Mouse (Mus musculus) stomach, embryonic 14.5 days (tissue): Measurements from ENCODE around the gene Hspa4. TPM values are rescaled to one million over a fixed set of nuclear protein-coding genes. Genes with fewer than 3 reads are reported as not detected.

Experiments
- ATAC-seq: fragments of 200-750 bp; cut with Nextera tagmentation; 2 replicates; pipeline ENCODE4 v1.8.0; 2017; ENCODE audit warnings: low read depth, moderate TSS enrichment; ENCODE audit not compliant: insufficient number of reproducible peaks, insufficient read depth, low FRiP score
- H3K27ac ChIP-seq: fragments of 300-500 bp; sonication (generic); 2 replicates; pipeline ENCODE4 v1.5.1; 2014; ENCODE audit warnings: mild to moderate bottlenecking, low read length, moderate library complexity, mixed read lengths
- H3K27me3 ChIP-seq: fragments of 300-500 bp; sonication (generic); 2 replicates; pipeline ENCODE4 v1.6.1; 2014; ENCODE audit warnings: low read length, control low read depth, mixed read lengths; ENCODE audit not compliant: control insufficient read depth, insufficient read depth
- H3K36me3 ChIP-seq: fragments of 300-500 bp; sonication (generic); 2 replicates; pipeline ENCODE4 v1.6.1; 2014; ENCODE audit warnings: mild to moderate bottlenecking, control low read depth, low read length, moderate library complexity, mixed read lengths; ENCODE audit not compliant: control insufficient read depth, insufficient read depth
- H3K4me1 ChIP-seq: fragments of 300-500 bp; sonication (generic); 2 replicates; pipeline ENCODE4 v1.6.1; 2014; ENCODE audit warnings: low read length, control low read depth, mixed read lengths; ENCODE audit not compliant: control insufficient read depth, insufficient read depth
- H3K4me2 ChIP-seq: fragments of 300-500 bp; sonication (generic); replicated peaks from 2 replicates; pipeline ENCODE4 v1.6.1; 2014; ENCODE audit warnings: low read depth, low read length, control low read depth
- H3K4me3 ChIP-seq: fragments of 300-500 bp; sonication (generic); 2 replicates; pipeline ENCODE4 v1.5.1; 2014; ENCODE audit warnings: low read depth, low read length, control low read depth
- H3K9ac ChIP-seq: fragments of 300-500 bp; sonication (generic); replicated peaks from 2 replicates; pipeline ENCODE4 v1.6.1; 2014; ENCODE audit warnings: low read depth, mild to moderate bottlenecking, control low read depth, low read length, moderate library complexity, mixed read lengths
- H3K9me3 ChIP-seq: fragments of 300-500 bp; sonication (generic); 2 replicates; pipeline ENCODE4 v1.6.1; 2016; ENCODE audit warnings: low read depth, low read length, control low read depth; ENCODE audit not compliant: control insufficient read depth
- WGBS: fragments of 180-500 bp; shearing (Covaris S2); extraction: QIAGEN DNeasy Blood & Tissue Kit; methylation state at CpG from one replicate; pipeline ENCODE4 v1.1.7; 2014; 5-methylcytosine and 5-hydroxymethylcytosine counted together
- polyA plus RNA-seq: library from polyadenylated mRNA; unstranded; fragments of >200 nt; fragmentation: Nextera tagmentation; extraction: Ambion mirVana; gene quantifications from 2 replicates; pipeline ENCODE4 v1.2.1, GENCODE M21; 2014

Hspa4 gene
- polyA plus RNA-seq, 1 experiment from 2014 or later = 81.0 TPM

DNA sequence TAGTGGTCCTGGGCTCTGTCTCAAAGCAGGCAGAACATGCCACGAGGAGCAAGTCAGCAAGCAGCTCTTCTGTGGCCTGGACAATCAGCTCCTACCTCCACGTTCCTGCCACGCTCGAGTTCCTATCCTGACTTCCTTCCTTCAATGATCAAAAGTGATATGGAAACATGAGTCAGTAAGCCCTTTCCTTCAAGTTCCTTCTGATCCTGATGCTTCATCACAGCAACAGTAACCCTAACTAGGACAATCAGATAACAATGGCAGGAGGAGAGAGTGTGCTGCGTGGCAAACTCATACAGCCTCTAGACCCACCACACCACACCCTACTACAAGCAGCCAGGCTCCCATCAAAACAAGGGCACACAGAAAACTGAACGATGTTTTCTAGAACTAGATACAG is 14.4 kb downstream of the Hspa4 start:
- Histone ChIP-seq H3K4me2 (no peak overlapping the region), H3K27me3 (no peaks in the 10 kb centered on the region), H3K9ac (no peak overlapping the region), H3K27ac (no peak overlapping the region), H3K9me3 (no peaks in the 10 kb centered on the region), H3K4me3 (no peak overlapping the region), H3K36me3 (peaks cover 78% of the 10 kb centered on the region), H3K4me1 (no peaks in the 10 kb centered on the region)
- no peak for ATAC-seq
- 89% methylated on average over 6 of the region's 6 CpGs for WGBS

GRCm38 (mm10) chr11:53278411-53278810 is 21.8 kb downstream of the Hspa4 start:
- H3K4me3 ChIP-seq = no peak overlapping the region
- H3K4me2 ChIP-seq = no peak overlapping the region
- no peak overlapping the region for H3K9ac ChIP-seq
- H3K4me1 ChIP-seq = no peaks in the 10 kb centered on the region
- no peak for ATAC-seq
- peaks cover 62% of the 10 kb centered on the region for H3K36me3 ChIP-seq
- H3K9me3 ChIP-seq = no peaks in the 10 kb centered on the region
- no peak overlapping the region for H3K27ac ChIP-seq
- H3K27me3 ChIP-seq = no peaks in the 10 kb centered on the region
- 91% methylated on average over 4 of the region's 4 CpGs for WGBS

DNA sequence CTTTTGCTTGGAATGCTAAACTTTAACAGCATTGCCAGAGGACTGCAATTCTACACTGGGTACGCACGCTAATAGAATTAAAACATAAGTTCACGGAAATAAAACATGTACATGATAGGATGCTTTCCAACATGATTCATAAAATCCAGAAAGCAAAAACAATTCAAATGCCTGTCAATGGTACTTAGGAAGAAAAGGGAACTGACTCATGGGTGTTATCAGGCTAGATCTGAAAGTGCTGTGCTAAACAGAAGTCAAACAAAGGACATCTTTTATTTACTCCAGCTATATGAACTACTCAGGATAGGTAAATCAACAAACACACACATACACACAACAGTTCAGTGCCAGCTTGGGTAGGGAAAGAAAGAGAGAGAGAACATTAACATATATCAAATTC is 24.9 kb downstream of the Hspa4 start:
- Histone ChIP-seq H3K4me2 (no peak overlapping the region), H3K4me1 (no peaks in the 10 kb centered on the region), H3K27me3 (no peaks in the 10 kb centered on the region), H3K9ac (no peak overlapping the region), H3K9me3 (no peaks in the 10 kb centered on the region), H3K36me3 (peaks cover 67% of the 10 kb centered on the region), H3K4me3 (no peak overlapping the region), H3K27ac (no peak overlapping the region)
- 94% methylated on average over 3 of the region's 3 CpGs for WGBS
- no peak for ATAC-seq

- H3K4me1 ChIP-seq = no peaks in the 10 kb centered on the region
- H3K4me3 ChIP-seq = no peak overlapping the region
- peaks cover 74% of the 10 kb centered on the region for H3K36me3 ChIP-seq
- H3K9ac ChIP-seq = no peak overlapping the region
- no peak overlapping the region for H3K4me2 ChIP-seq
- H3K27me3 ChIP-seq = no peaks in the 10 kb centered on the region
- 91% methylated on average over 5 of the region's 5 CpGs for WGBS
- H3K9me3 ChIP-seq = no peaks in the 10 kb centered on the region
- no peak for ATAC-seq
- H3K27ac ChIP-seq = no peak overlapping the region
Observed at GRCm38 (mm10) chr11:53273313-53273712, 26.9 kb downstream of the Hspa4 start.

DNA sequence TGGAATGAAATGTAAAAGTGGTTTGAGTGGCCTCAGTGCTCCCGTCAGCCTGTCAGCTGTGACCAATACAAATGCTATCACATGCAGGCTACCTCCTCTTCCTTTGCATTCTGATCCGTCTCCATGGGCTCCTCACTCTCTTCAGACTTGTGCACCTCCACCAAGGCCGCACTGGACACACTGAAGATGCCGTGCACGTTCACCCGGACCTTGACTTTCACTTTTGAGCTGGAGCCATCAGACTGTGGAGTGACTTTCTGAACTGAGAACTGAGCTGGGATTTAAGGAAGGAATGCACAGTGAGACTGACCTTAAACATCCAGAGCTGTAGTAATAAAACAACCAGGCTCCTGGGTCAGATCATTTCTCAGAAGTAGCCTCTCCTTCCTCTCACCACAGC is 30.7 kb downstream of the Hspa4 start:
- no peak overlapping the region for H3K27ac ChIP-seq
- H3K9me3 ChIP-seq = no peaks in the 10 kb centered on the region
- WGBS = 94% methylated on average over 6 of the region's 6 CpGs
- H3K27me3 ChIP-seq = no peaks in the 10 kb centered on the region
- no peak for ATAC-seq
- no peaks in the 10 kb centered on the region for H3K4me1 ChIP-seq
- no peak overlapping the region for H3K4me3 ChIP-seq
- H3K9ac ChIP-seq = no peak overlapping the region
- no peak overlapping the region for H3K4me2 ChIP-seq
- H3K36me3 ChIP-seq = peaks cover 96% of the 10 kb centered on the region

GRCm38 (mm10) chr11:53260556-53260955 is 39.7 kb downstream of the Hspa4 start:
- Histone ChIP-seq H3K4me2 (no peak overlapping the region), H3K4me1 (no peaks in the 10 kb centered on the region), H3K36me3 (peaks cover 50% of the 10 kb centered on the region), H3K27me3 (no peaks in the 10 kb centered on the region), H3K9me3 (no peaks in the 10 kb centered on the region), H3K27ac (no peak overlapping the region), H3K9ac (no peak overlapping the region), H3K4me3 (no peak overlapping the region)
- no peak for ATAC-seq
- 86% methylated on average over 5 of the region's 5 CpGs for WGBS

DNA sequence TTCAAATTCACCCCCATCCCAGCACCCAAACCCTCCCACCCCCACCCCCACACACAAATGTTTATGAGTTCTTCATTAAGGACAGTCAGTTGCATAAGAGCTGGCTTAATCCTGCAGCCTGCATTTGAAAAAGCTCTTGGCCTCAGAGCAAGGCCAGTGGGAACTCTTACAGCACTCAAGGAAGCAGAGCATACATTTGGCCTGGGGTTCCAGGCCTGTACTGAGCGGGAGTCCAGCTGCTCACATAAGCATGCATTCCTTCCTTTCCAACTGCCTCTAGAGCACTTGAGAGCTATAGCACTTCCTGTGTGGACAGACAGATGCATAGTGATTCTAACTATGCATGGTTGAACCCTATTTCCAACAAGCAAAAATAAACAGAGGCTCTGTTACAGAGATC is 40.2 kb downstream of the Hspa4 start:
- Histone ChIP-seq H3K9ac (no peak overlapping the region), H3K27ac (no peak overlapping the region), H3K4me1 (no peaks in the 10 kb centered on the region), H3K9me3 (no peaks in the 10 kb centered on the region), H3K27me3 (no peaks in the 10 kb centered on the region), H3K36me3 (peaks cover 45% of the 10 kb centered on the region), H3K4me2 (no peak overlapping the region), H3K4me3 (no peak overlapping the region)
- no peak for ATAC-seq
- WGBS = 50% methylated on average over 1 of the region's 1 CpGs

GRCm38 (mm10) chr11:53259047-53259632 is 41.1 kb downstream of the Hspa4 start:
- WGBS = 85% methylated on average over 6 of the region's 6 CpGs

GRCm38 (mm10) chr11:53256914-53257313 is 43.3 kb downstream of the Hspa4 start:
- Histone ChIP-seq H3K4me1 (no peaks in the 10 kb centered on the region), H3K36me3 (peaks cover 18% of the 10 kb centered on the region), H3K4me2 (no peak overlapping the region), H3K27ac (no peak overlapping the region), H3K9me3 (no peaks in the 10 kb centered on the region), H3K9ac (no peak overlapping the region), H3K4me3 (no peak overlapping the region), H3K27me3 (no peaks in the 10 kb centered on the region)
- WGBS = 72% methylated on average over 2 of the region's 2 CpGs
- no peak for ATAC-seq

More at GRCm38 (mm10) chr11:53259047-53259632, 41.1 kb downstream of the Hspa4 start:
- Histone ChIP-seq H3K9me3 (no peaks in the 10 kb centered on the region), H3K4me1 (no peaks in the 10 kb centered on the region), H3K36me3 (peaks cover 36% of the 10 kb centered on the region), H3K27me3 (no peaks in the 10 kb centered on the region), H3K4me2 (no peak overlapping the region), H3K4me3 (no peak overlapping the region), H3K9ac (no peak overlapping the region), H3K27ac (no peak overlapping the region)
- ATAC-seq = no peak
